Comparison of ENCODE assay signal across 8 mouse cellular contexts in genomic region chr10:61715462-61715837, GRCm38 (mm10). TPM values are rescaled to one million over a fixed set of nuclear protein-coding genes. Genes with fewer than 3 reads are reported as not detected.
DNase-seq lines count a peak whose midpoint lies in the region; ATAC-seq and TF ChIP-seq lines count a peak whose summit lies in the region.

No protein-coding gene starts in this region.

- no peaks in the 10 kb centered on the region; the same call in 1 of the 2 replicates for H3K27me3 ChIP-seq in heart, embryonic 11.5 days (ENCODE audit: control insufficient read depth, insufficient read depth, low read length)
- peaks cover 16% of the 10 kb centered on the region for H3K27me3 ChIP-seq in CH12.LX (replicated peaks)
- no peaks in the 10 kb centered on the region for H3K27me3 ChIP-seq in forebrain, embryonic 14.5 days (replicated peaks; ENCODE audit: control insufficient read depth, insufficient read depth, low read length)
- H3K27me3 ChIP-seq in liver, embryonic 15.5 days = peaks cover 5% of the 10 kb centered on the region; the same call in 1 of the 2 replicates

- H3K9me3 ChIP-seq in heart, embryonic 11.5 days (replicated peaks; ENCODE audit: control insufficient read depth, low read length) = no peaks in the 10 kb centered on the region
- no peaks in the 10 kb centered on the region for H3K9me3 ChIP-seq in CH12.LX (replicated peaks; ENCODE audit: low read length)
- no peaks in the 10 kb centered on the region for H3K9me3 ChIP-seq in forebrain, embryonic 14.5 days (replicated peaks; ENCODE audit: control insufficient read depth, low read length)
- H3K9me3 ChIP-seq in liver, embryonic 15.5 days (replicated peaks) = no peaks in the 10 kb centered on the region

- dilution Hi-C loops in CH12.LX (cut with MboI; ENCODE audit: extremely low pct_ligation_motif_present, extremely low pct_unique_long_range_greater_than_20kb, low sequenced_read_pairs) = no loop called here

- 4% methylated on average over 11 of the region's 11 CpGs for WGBS in heart, embryonic 11.5 days (ENCODE audit: insufficient replicate concordance)
- 1% methylated on average over 10 of the region's 11 CpGs for WGBS in forebrain, embryonic 14.5 days
- 3% methylated on average over 11 of the region's 11 CpGs for WGBS in liver, embryonic 15.5 days (ENCODE audit: insufficient replicate concordance)

- no peaks in the 10 kb centered on the region for H3K36me3 ChIP-seq in heart, embryonic 11.5 days (ENCODE audit: control insufficient read depth, insufficient read depth, low read length)
- H3K36me3 ChIP-seq in CH12.LX (replicated peaks in 1 of 2; ENCODE audit: control insufficient read depth in 1 of 2, insufficient read depth in 1 of 2, low read length in 1 of 2) = peaks cover 0 to 4% of the 10 kb centered on the region in 2 experiments
- H3K36me3 ChIP-seq in forebrain, embryonic 14.5 days (ENCODE audit: control insufficient read depth, insufficient read depth, low read length) = no peaks in the 10 kb centered on the region
- no peaks in the 10 kb centered on the region for H3K36me3 ChIP-seq in liver, embryonic 15.5 days (replicated peaks)

- peak overlapping the region; percentile 93 for H3K4me2 ChIP-seq in heart, embryonic 11.5 days
- peak overlapping the region; percentile 77 for H3K4me2 ChIP-seq in CH12.LX (ENCODE audit: insufficient read depth, low read depth, poor library complexity, severe bottlenecking)
- H3K4me2 ChIP-seq in forebrain, embryonic 14.5 days (ENCODE audit: low read length) = peak overlapping the region; percentile 78
- peak overlapping the region; percentile 84 for H3K4me2 ChIP-seq in liver, embryonic 15.5 days

- H3K79me2 ChIP-seq in CH12.LX (replicated peaks; ENCODE audit: control insufficient read depth, extremely low read depth, insufficient read depth, poor library complexity, severe bottlenecking) = no peaks in the 10 kb centered on the region

- no peak for DNase-seq in heart, postnatal 25 days (ENCODE audit: low spot score)
- no peak for DNase-seq in CH12.LX (ENCODE audit: extremely low read depth)
- DNase-seq in forebrain, embryonic 14.5 days (ENCODE audit: low spot score) = no peak
- DNase-seq in ovary, adult 18-20 months (ENCODE audit: low spot score) = no peak
- no peak for DNase-seq in urinary bladder, postnatal 14 days (ENCODE audit: low spot score)
- DNase-seq in cerebellum, postnatal 14 days = no peak

- no peak for TF ChIP-seq EP300 in CH12.LX (IDR thresholded peaks at IDR 0.05; ENCODE audit: low read length)

- H3K27ac ChIP-seq in heart, embryonic 11.5 days (ENCODE audit: low read depth, low read length) = no peak overlapping the region
- H3K27ac ChIP-seq in CH12.LX (ENCODE audit: insufficient read depth, low read depth) = no peak overlapping the region
- no peak overlapping the region for H3K27ac ChIP-seq in forebrain, embryonic 14.5 days (ENCODE audit: low read depth, low read length)
- H3K27ac ChIP-seq in liver, embryonic 15.5 days (replicated peaks) = no peak overlapping the region

- ATAC-seq in heart, embryonic 11.5 days (replicated peaks; ENCODE audit: insufficient number of reproducible peaks, low FRiP score, low TSS enrichment) = no peak; the same call in 1 of the 2 replicates
- peak; percentile 34; the same call in 1 of the 2 replicates for ATAC-seq in forebrain, embryonic 14.5 days
- ATAC-seq in liver, embryonic 15.5 days (ENCODE audit: insufficient read depth) = peak; percentile 35

- peak overlapping the region; percentile 75 for H3K9ac ChIP-seq in heart, embryonic 11.5 days (ENCODE audit: low read depth, low read length)
- H3K9ac ChIP-seq in CH12.LX (ENCODE audit: insufficient read depth, low read depth) = peak overlapping the region; percentile 71
- peak overlapping the region; percentile 55 for H3K9ac ChIP-seq in forebrain, embryonic 14.5 days (ENCODE audit: low read length)
- H3K9ac ChIP-seq in liver, embryonic 15.5 days = peak overlapping the region; percentile 47

- TF ChIP-seq RAD21 in CH12.LX (IDR thresholded peaks at IDR 0.05; ENCODE audit: low read depth, low read length) = no peak

- peak overlapping the region; percentile 67 for H3K4me3 ChIP-seq in heart, embryonic 11.5 days (ENCODE audit: low read depth, low read length)
- H3K4me3 ChIP-seq in CH12.LX (replicated peaks in 1 of 3; ENCODE audit: low read depth in 2 of 3, low read length in 2 of 3, poor library complexity in 1 of 3) = peak overlapping the region; percentile 68 to 81 (median 76)
- H3K4me3 ChIP-seq in forebrain, embryonic 14.5 days (ENCODE audit: low read depth, low read length) = peak overlapping the region; percentile 42
- peak overlapping the region; percentile 62 for H3K4me3 ChIP-seq in liver, embryonic 15.5 days (replicated peaks)

- TF ChIP-seq POLR2A in CH12.LX (IDR thresholded peaks at IDR 0.05; ENCODE audit: low read depth, low read length) = no peak

- intact Hi-C loops in heart, postnatal 25 days (cut with DNase I) = no loop called here

- in situ Hi-C loops in CH12.LX (cut with MboI; ENCODE audit: low pct_ligation_motif_present, low pct_unique_long_range_greater_than_20kb, low sequenced_read_pairs) = no loop called here

- peaks cover 6% of the 10 kb centered on the region; the same call in 1 of the 2 replicates for H3K4me1 ChIP-seq in heart, embryonic 11.5 days (ENCODE audit: control insufficient read depth, insufficient read depth, low read length)
- H3K4me1 ChIP-seq in CH12.LX (ENCODE audit: control insufficient read depth in 1 of 2, insufficient read depth in 2 of 2) = peaks cover 7 to 10% of the 10 kb centered on the region in 2 experiments
- peaks cover 3% of the 10 kb centered on the region; the same call in 1 of the 2 replicates for H3K4me1 ChIP-seq in forebrain, embryonic 14.5 days (ENCODE audit: control insufficient read depth, insufficient read depth, low read length)
- H3K4me1 ChIP-seq in liver, embryonic 15.5 days (replicated peaks) = peaks cover 32% of the 10 kb centered on the region

- TF ChIP-seq CTCF in CH12.LX (conservative IDR thresholded peaks at IDR 0.05 in 1 of 2, IDR thresholded peaks at IDR 0.05 in 1 of 2; ENCODE audit: low read depth in 2 of 2, low read length in 2 of 2) = no peak

TF ChIP-seq in CH12.LX, 34 proteins besides CTCF, POLR2A, EP300 and RAD21:
- TF ChIP-seq TCF12 (IDR thresholded peaks at IDR 0.05; ENCODE audit: low read depth, low read length) (0 out of 2 replicates have a peak, but pooled peaks have one; percentile 1), MAX (IDR thresholded peaks at IDR 0.05; ENCODE audit: low read length) (no peak)

RNA-seq across cellular contexts. Expression of gene Aifm2, which starts 0.4 kb away (rescaled TPM):
- 15.6 and 18.9 TPM in 2 replicates for polyA plus RNA-seq in heart, embryonic 11.5 days (2014; fragmentation: Nextera tagmentation; extraction: Ambion mirVana)
- 10 to 100 TPM; 31.3 to 31.6 TPM for total RNA-seq in heart, postnatal 25 days (2021)
- 15.4 and 17.9 TPM in 2 replicates for total RNA-seq in CH12.LX (2012; rRNA removed)
- 10.1 and 11.2 TPM in 2 replicates for total RNA-seq in CH12.LX (2014; rRNA removed)
- polyA plus RNA-seq in CH12.LX (2012; ENCODE audit: insufficient read length, low read depth) = 12.4 and 16.7 TPM in 2 replicates
- 4.4 and 5.2 TPM in 2 replicates for polyA plus RNA-seq in forebrain, embryonic 14.5 days (2014; fragmentation: Nextera tagmentation; extraction: Ambion mirVana)
- 4.4 TPM in 2 replicates for polyA plus RNA-seq in liver, embryonic 15.5 days (2015; fragmentation: Nextera tagmentation; extraction: Ambion mirVana)

RNA-seq across cellular contexts. Expression of gene Tysnd1, which starts 20.1 kb away (rescaled TPM):
- 24.5 and 25.1 TPM in 2 replicates for polyA plus RNA-seq in heart, embryonic 11.5 days (2014; fragmentation: Nextera tagmentation; extraction: Ambion mirVana)
- total RNA-seq in heart, postnatal 25 days (2021) = 10 to 100 TPM; 22.5 to 22.9 TPM
- total RNA-seq in CH12.LX (2012; rRNA removed) = 38.9 and 39.4 TPM in 2 replicates
- 20.5 and 23.2 TPM in 2 replicates for total RNA-seq in CH12.LX (2014; rRNA removed)
- 42.2 and 45.1 TPM in 2 replicates for polyA plus RNA-seq in CH12.LX (2012; ENCODE audit: insufficient read length, low read depth)
- polyA plus RNA-seq in forebrain, embryonic 14.5 days (2014; fragmentation: Nextera tagmentation; extraction: Ambion mirVana) = 23.7 and 24.6 TPM in 2 replicates
- 17.6 and 22.1 TPM in 2 replicates for polyA plus RNA-seq in liver, embryonic 15.5 days (2015; fragmentation: Nextera tagmentation; extraction: Ambion mirVana)

RNA-seq across cellular contexts. Expression of gene Sar1a, which starts 35.4 kb away (rescaled TPM):
- polyA plus RNA-seq in heart, embryonic 11.5 days (2014; fragmentation: Nextera tagmentation; extraction: Ambion mirVana) = 182 and 200 TPM in 2 replicates
- 100 to 1,000 TPM; 142 to 152 TPM for total RNA-seq in heart, postnatal 25 days (2021)
- total RNA-seq in CH12.LX (2012; rRNA removed) (97.1 and 121 TPM in 2 replicates), CH12.LX (2014; rRNA removed) (184 and 187 TPM in 2 replicates)
- 128 and 166 TPM in 2 replicates for polyA plus RNA-seq in CH12.LX (2012; ENCODE audit: insufficient read length, low read depth)
- 245 and 253 TPM in 2 replicates for polyA plus RNA-seq in forebrain, embryonic 14.5 days (2014; fragmentation: Nextera tagmentation; extraction: Ambion mirVana)
- 66.5 and 73.0 TPM in 2 replicates for polyA plus RNA-seq in liver, embryonic 15.5 days (2015; fragmentation: Nextera tagmentation; extraction: Ambion mirVana)
